Mouse (Mus musculus) bone marrow, adult 2 months (tissue): ENCODE data around the gene 3110082J24Rik.
"Not testable (repeated sequence)": the region's sequence is repeated elsewhere in the genome, so short reads cannot be mapped to it uniquely, and the experiment has no call there.

ENCODE experiments used
- CTCF ChIP-seq: fragments of 200-500 bp; IDR thresholded peaks from 2 replicates; pipeline ENCODE4 v1.5.1; 2011; ENCODE audit warnings: low read length, control low read depth; ENCODE audit not compliant: control insufficient read depth, insufficient read depth
- POLR2A ChIP-seq: fragments of 200-500 bp; IDR thresholded peaks from 2 replicates; pipeline ENCODE4 v1.6.1; 2011; ENCODE audit warnings: low read depth, mild to moderate bottlenecking, control low read depth, low read length, borderline replicate concordance; ENCODE audit not compliant: control insufficient read depth

DNA sequence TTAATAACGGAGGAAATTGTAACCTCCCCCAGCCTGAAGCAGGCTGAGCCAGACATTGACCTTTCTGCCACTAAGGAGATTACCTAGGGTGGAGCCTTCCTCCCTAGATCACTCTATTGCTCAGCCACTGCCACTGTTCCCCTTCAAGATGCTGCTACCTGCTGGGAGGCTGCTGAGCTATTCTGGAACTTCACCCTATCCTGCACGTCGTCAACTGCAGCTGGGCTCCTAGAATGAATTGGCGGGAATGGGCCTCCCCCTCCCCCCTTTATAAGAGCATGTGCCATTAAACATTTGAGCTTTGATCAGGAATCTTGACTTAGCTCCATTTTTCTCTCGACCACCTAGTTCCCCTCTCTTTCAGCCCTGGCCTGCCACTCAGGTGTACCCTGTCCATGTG, 46.3 kb downstream of the 3110082J24Rik start:
- not testable (repeated sequence) for TF ChIP-seq CTCF, POLR2A
